Mouse (Mus musculus): Measurements from ENCODE around the gene Hoxb7. TPM values are rescaled to one million over a fixed set of nuclear protein-coding genes. Genes with fewer than 3 reads are reported as not detected.

The Hoxb7 gene
- polyA plus RNA-seq, 1 experiment from 2014 or later, result 3.7 TPM

DNA sequence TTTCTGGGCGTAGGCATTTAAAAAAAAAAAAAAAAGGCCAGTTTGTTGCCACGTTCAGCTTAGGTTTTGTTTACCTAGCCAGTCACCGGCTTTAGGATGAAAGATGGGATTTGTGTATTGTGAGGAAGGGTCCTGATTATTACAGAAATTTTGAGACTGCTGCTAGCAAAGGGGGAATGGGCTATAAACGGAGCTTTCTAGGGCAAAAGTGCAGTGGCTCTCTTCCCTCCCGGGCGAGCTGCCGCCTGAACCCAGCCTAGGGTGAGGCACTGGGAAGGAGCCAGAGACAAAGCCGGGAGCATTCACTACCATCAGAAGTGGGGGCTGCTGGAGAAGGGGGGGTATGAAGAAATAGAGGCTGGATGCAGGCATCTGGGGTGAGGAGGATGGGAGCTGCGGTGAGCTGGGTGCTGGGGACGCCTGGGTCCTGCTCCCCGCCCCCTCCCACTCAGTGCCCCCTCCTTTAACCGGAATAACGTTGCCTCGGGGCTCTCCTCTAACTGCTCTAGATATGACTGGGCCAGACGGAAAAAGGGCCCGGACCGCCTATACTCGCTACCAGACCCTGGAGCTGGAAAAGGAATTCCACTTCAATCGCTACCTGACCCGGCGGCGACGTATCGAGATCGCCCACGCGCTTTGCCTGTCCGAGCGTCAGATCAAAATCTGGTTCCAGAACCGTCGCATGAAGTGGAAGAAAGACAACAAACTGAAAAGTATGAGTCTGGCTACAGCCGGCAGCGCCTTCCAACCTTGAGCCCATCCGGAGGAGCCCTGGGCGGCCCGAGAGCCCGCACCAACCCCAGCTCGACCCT is 18.2 kb downstream of the Hoxb7 start:
- Histone ChIP-seq H3K4me3 (ENCODE audit: low read depth, low read length) (peak overlapping the region; percentile 28), H3K9ac (ENCODE audit: low read length) (no peak overlapping the region; the same call in 1 of the 2 replicates), H3K4me1 (ENCODE audit: control insufficient read depth, insufficient read depth, low read length) (peaks cover 22% of the 10 kb centered on the region), H3K9me3 (ENCODE audit: control insufficient read depth, low read length) (no peaks in the 10 kb centered on the region), H3K27me3 (ENCODE audit: control insufficient read depth, insufficient read depth, low read length) (peaks cover 96% of the 10 kb centered on the region), H3K4me2 (ENCODE audit: low read depth, severe bottlenecking) (peak overlapping the region; percentile 48), H3K27ac (replicated peaks; ENCODE audit: low read depth, low read length) (no peak overlapping the region), H3K36me3 (ENCODE audit: control insufficient read depth, insufficient read depth, low read length) (no peaks in the 10 kb centered on the region)
- ATAC-seq (ENCODE audit: insufficient number of reproducible peaks, low FRiP score, low TSS enrichment, low read depth), result no peak
- 1% methylated on average over 38 of the region's 38 CpGs for whole genome bisulfite sequencing
- no peak for DNase-seq (ENCODE audit: low spot score)

DNA sequence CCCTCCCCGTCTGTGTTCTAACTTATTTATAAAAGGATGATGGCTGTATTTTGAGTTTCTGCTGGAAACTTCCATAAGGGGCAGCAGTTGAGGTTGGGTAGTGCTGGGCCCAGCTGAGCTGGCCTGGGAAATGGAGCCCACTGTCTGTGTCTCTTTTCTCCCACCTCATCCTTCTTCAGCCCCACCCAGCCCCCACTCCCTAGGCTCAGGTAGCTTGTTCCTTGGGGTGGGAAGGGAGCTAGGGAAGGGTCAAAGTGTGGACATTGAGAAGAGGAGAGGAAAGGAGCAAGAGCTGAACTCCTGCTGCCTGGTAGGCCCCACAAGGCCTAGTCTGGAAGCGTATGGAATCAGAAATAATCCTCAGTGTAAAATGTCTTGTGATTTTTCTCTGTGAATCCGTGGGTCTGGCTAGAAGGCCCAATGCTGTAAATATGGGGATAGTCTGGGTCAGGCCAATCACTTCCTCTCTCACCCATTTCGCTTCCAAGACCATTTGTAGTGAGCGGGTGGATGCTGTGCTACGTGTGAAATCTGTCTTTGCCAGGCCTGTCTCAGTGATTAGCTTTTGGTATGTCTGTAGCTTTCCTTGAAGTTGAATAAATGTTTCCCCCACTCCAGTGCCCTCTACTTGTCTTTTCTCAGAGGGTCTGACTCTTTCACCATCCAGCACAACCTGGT is 19.2 kb downstream of the Hoxb7 start:
- peaks cover 93% of the 10 kb centered on the region for H3K27me3 ChIP-seq (ENCODE audit: control insufficient read depth, insufficient read depth, low read length)
- H3K4me3 ChIP-seq (ENCODE audit: low read depth, low read length), result no peak overlapping the region
- H3K9me3 ChIP-seq (ENCODE audit: control insufficient read depth, low read length), result no peaks in the 10 kb centered on the region
- ATAC-seq (ENCODE audit: insufficient number of reproducible peaks, low FRiP score, low TSS enrichment, low read depth) (no peak), DNase-seq (ENCODE audit: low spot score) (no peak)
- no peak overlapping the region for H3K4me2 ChIP-seq (ENCODE audit: low read depth, severe bottlenecking)
- H3K9ac ChIP-seq (ENCODE audit: low read length), result no peak overlapping the region
- peaks cover 21% of the 10 kb centered on the region for H3K4me1 ChIP-seq (ENCODE audit: control insufficient read depth, insufficient read depth, low read length)
- no peaks in the 10 kb centered on the region for H3K36me3 ChIP-seq (ENCODE audit: control insufficient read depth, insufficient read depth, low read length)
- H3K27ac ChIP-seq (replicated peaks; ENCODE audit: low read depth, low read length), result no peak overlapping the region
- 30% methylated on average over 6 of the region's 6 CpGs for WGBS

DNA sequence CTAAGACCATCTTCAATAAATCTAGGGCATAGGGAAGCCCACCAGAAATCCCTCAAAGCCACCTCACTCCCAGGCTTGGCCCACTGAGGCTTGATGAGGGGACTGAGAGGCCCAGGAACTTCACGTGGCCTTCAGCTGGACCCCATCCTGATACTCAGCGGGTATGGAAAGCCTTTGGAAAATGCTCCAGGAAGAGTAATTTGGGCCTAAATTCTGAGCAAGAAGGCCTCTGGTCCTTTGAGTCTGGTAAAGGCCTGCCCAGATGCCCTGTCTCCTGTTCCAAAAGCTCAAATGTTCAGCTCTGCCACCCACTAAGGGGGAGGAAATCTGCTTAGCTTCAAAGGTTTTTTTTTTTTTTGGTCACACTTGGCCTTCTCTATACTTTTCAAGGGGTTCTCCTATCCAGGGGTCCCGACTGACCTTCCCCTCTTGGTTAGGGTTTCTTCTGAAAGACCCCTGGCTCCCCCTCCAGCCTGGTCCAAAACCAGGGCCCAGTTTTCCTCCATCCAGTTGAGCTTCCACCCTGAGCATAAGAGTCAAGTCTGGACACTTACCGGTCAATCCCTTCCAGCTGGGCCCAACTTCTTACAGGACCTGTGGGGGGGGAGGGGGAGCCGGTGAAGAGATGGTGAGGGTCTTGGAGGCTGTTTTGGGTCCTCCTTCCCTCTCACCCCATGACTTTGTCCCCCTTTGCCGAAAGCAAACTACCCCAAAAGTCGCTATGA is 19.9 kb downstream of the Hoxb7 start:
- 6% methylated on average over 7 of the region's 7 CpGs for WGBS
- Histone ChIP-seq H3K4me3 (ENCODE audit: low read depth, low read length) (no peak overlapping the region), H3K27ac (replicated peaks; ENCODE audit: low read depth, low read length) (no peak overlapping the region), H3K4me1 (ENCODE audit: control insufficient read depth, insufficient read depth, low read length) (peaks cover 18% of the 10 kb centered on the region; the same call in 1 of the 2 replicates), H3K27me3 (ENCODE audit: control insufficient read depth, insufficient read depth, low read length) (peaks cover 92% of the 10 kb centered on the region), H3K9ac (ENCODE audit: low read length) (no peak overlapping the region), H3K9me3 (ENCODE audit: control insufficient read depth, low read length) (no peaks in the 10 kb centered on the region), H3K36me3 (ENCODE audit: control insufficient read depth, insufficient read depth, low read length) (no peaks in the 10 kb centered on the region), H3K4me2 (ENCODE audit: low read depth, severe bottlenecking) (peak overlapping the region; percentile 20; the same call in 1 of the 2 replicates)
- DNase-seq (ENCODE audit: low spot score) (no peak), ATAC-seq (ENCODE audit: insufficient number of reproducible peaks, low FRiP score, low TSS enrichment, low read depth) (no peak)

DNA sequence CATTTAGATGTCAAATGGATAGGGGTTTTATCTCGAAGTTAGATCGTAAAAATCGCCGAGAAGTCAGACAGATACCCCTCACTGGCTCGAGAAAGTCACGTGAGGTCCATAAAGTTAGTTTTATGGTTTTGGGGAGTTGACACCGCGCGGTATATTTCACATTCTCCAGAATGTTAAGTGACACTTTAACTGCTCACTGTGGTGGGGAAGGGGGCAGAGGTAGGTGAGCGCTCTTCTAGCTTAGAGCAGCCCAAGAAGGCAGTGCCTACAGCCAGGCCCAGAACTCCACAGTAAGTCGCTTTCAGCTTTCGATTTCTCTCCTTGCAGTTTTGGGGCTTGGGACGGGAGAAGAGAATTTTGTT is 20.5 kb downstream of the Hoxb7 start:
- no peaks in the 10 kb centered on the region for H3K36me3 ChIP-seq (ENCODE audit: control insufficient read depth, insufficient read depth, low read length)
- ATAC-seq (ENCODE audit: insufficient number of reproducible peaks, low FRiP score, low TSS enrichment, low read depth) (no peak; the same call in 1 of the 2 replicates), DNase-seq (ENCODE audit: low spot score) (no peak)
- peak overlapping the region; percentile 20; the same call in 1 of the 2 replicates for H3K4me2 ChIP-seq (ENCODE audit: low read depth, severe bottlenecking)
- WGBS, result 2% methylated on average over 13 of the region's 13 CpGs
- no peak overlapping the region for H3K9ac ChIP-seq (ENCODE audit: low read length)
- H3K27ac ChIP-seq (replicated peaks; ENCODE audit: low read depth, low read length), result no peak overlapping the region
- H3K27me3 ChIP-seq (ENCODE audit: control insufficient read depth, insufficient read depth, low read length), result peaks cover 92% of the 10 kb centered on the region
- peaks cover 22% of the 10 kb centered on the region for H3K4me1 ChIP-seq (ENCODE audit: control insufficient read depth, insufficient read depth, low read length)
- no peak overlapping the region; the same call in 1 of the 2 replicates for H3K4me3 ChIP-seq (ENCODE audit: low read depth, low read length)
- H3K9me3 ChIP-seq (ENCODE audit: control insufficient read depth, low read length), result no peaks in the 10 kb centered on the region

DNA sequence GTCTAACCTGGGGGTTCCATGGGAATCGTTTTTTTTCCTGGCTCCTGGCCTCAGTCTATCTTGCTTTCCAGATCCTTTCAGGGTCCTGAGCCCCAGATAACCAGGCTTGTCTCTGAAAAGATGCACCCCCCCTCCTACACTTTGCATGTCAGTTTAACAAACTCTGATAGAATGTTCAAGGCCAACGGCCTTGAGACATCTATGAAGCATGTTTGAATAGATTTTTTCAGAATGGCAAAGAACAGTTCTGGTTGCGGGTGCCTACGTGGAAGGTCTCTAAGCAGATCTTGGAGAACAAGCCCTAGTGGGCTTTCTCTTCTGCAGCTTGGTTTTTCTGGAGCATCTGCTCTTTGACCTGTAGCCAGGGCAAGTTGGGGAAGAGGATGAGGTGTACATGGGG is 22.3 kb downstream of the Hoxb7 start:
- no peak overlapping the region for H3K4me2 ChIP-seq (ENCODE audit: low read depth, severe bottlenecking)
- no peak overlapping the region for H3K4me3 ChIP-seq (ENCODE audit: low read depth, low read length)
- ATAC-seq (ENCODE audit: insufficient number of reproducible peaks, low FRiP score, low TSS enrichment, low read depth) (no peak), DNase-seq (ENCODE audit: low spot score) (no peak)
- no peaks in the 10 kb centered on the region for H3K9me3 ChIP-seq (ENCODE audit: control insufficient read depth, low read length)
- H3K36me3 ChIP-seq (ENCODE audit: control insufficient read depth, insufficient read depth, low read length), result no peaks in the 10 kb centered on the region
- H3K4me1 ChIP-seq (ENCODE audit: control insufficient read depth, insufficient read depth, low read length), result peaks cover 25% of the 10 kb centered on the region
- no peak overlapping the region for H3K27ac ChIP-seq (replicated peaks; ENCODE audit: low read depth, low read length)
- 9% methylated on average over 4 of the region's 4 CpGs for whole genome bisulfite sequencing
- no peak overlapping the region for H3K9ac ChIP-seq (ENCODE audit: low read length)
- H3K27me3 ChIP-seq (ENCODE audit: control insufficient read depth, insufficient read depth, low read length), result peaks cover 93% of the 10 kb centered on the region

DNA sequence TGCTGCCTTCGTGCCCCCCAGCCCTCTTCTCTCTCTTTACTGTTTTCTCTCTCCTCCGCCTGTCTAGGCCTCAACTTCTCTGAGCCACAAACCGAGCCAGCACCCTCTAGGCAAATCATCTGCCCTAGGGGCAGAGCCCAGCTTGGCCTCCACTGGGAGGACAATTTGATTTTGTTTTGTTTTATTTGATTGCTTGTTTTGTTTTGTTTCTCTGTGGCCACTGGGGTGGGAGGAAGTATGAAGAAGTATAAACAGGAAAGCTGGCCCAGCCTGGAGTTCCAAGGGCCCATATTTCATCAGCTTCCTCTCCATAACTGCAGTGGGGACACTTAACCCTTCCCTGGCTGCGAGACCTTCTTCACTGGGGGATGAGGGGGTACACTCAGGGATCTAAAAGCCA is 22.9 kb downstream of the Hoxb7 start:
- no peak overlapping the region for H3K4me3 ChIP-seq (ENCODE audit: low read depth, low read length)

DNA sequence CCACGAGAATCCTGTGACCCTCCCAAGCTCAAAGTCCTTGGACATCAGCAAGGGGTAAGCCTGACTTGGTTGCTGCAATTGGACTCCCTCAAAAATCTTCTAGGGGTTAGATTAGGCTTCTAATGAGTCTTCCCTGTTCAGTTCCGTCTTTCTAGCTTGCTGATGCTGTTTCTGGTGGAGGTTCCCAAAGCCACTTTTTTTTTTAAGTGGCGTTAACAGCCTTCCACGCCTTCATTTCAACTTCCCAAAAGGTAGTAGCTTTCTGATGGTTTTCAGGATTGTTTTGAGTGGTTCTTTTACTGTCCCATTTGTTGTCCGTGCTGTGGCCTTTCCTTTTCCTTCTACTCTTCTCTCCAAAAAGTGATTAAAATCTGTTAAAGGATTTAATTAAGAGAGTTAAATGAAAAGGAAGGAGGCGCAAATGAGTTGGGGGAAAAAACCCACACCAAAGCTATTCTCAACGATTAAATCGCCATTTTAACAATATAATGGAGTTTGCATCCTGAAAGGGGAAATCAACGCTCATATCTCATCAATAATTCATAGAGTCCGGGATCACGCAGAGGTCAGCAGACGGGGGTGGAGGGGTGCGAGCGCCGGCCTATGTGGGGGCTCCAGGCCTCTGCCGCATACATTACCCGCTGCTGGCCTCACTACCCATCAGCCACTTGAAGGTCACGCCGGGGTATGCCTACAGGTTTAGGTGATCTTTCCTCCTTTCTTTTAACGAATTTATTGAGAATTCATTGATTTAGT is 23.9 kb downstream of the Hoxb7 start:
- Histone ChIP-seq H3K36me3 (ENCODE audit: control insufficient read depth, insufficient read depth, low read length) (no peaks in the 10 kb centered on the region), H3K9me3 (ENCODE audit: control insufficient read depth, low read length) (no peaks in the 10 kb centered on the region), H3K9ac (ENCODE audit: low read length) (no peak overlapping the region), H3K4me3 (ENCODE audit: low read depth, low read length) (no peak overlapping the region), H3K4me1 (ENCODE audit: control insufficient read depth, insufficient read depth, low read length) (peaks cover 26% of the 10 kb centered on the region), H3K27ac (replicated peaks; ENCODE audit: low read depth, low read length) (no peak overlapping the region; the same call in 1 of the 2 replicates), H3K4me2 (ENCODE audit: low read depth, severe bottlenecking) (no peak overlapping the region; the same call in 1 of the 2 replicates), H3K27me3 (ENCODE audit: control insufficient read depth, insufficient read depth, low read length) (peaks cover 92% of the 10 kb centered on the region)
- ATAC-seq (ENCODE audit: insufficient number of reproducible peaks, low FRiP score, low TSS enrichment, low read depth) (no peak), DNase-seq (ENCODE audit: low spot score) (no peak)
- WGBS, result 4% methylated on average over 20 of the region's 20 CpGs

More for the DNA sequence above, 22.9 kb downstream of the Hoxb7 start:
- Histone ChIP-seq H3K36me3 (ENCODE audit: control insufficient read depth, insufficient read depth, low read length) (no peaks in the 10 kb centered on the region), H3K27me3 (ENCODE audit: control insufficient read depth, insufficient read depth, low read length) (peaks cover 93% of the 10 kb centered on the region), H3K9ac (ENCODE audit: low read length) (no peak overlapping the region), H3K27ac (replicated peaks; ENCODE audit: low read depth, low read length) (no peak overlapping the region), H3K4me1 (ENCODE audit: control insufficient read depth, insufficient read depth, low read length) (peaks cover 22% of the 10 kb centered on the region), H3K9me3 (ENCODE audit: control insufficient read depth, low read length) (no peaks in the 10 kb centered on the region), H3K4me2 (ENCODE audit: low read depth, severe bottlenecking) (no peak overlapping the region)
- ATAC-seq (ENCODE audit: insufficient number of reproducible peaks, low FRiP score, low TSS enrichment, low read depth) (no peak), DNase-seq (ENCODE audit: low spot score) (no peak)
- WGBS, result 12% methylated on average over 4 of the region's 4 CpGs

DNA sequence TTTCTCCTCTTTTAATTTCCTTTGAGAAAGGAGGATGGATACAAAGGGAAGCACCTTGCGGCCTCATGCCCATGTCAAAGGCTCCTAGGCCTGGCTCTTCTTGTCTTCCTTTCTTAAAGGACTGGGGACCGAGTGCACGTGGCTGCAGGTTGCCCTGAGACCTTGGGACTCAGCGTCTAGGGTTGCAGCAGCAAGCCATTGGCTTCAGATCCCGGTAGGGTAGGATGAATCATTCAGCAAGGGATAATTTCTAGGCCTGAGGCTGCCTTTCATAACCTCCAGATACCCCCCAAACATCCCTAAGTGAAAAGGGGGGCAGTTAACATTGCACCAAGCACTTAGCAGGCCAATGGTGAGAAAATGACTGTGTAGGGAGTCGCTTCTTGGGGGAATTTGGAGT is 24.7 kb downstream of the Hoxb7 start:
- Histone ChIP-seq H3K9ac (ENCODE audit: low read length) (no peak overlapping the region), H3K9me3 (ENCODE audit: control insufficient read depth, low read length) (no peaks in the 10 kb centered on the region), H3K27ac (replicated peaks; ENCODE audit: low read depth, low read length) (no peak overlapping the region), H3K4me1 (ENCODE audit: control insufficient read depth, insufficient read depth, low read length) (peaks cover 26% of the 10 kb centered on the region), H3K36me3 (ENCODE audit: control insufficient read depth, insufficient read depth, low read length) (no peaks in the 10 kb centered on the region), H3K27me3 (ENCODE audit: control insufficient read depth, insufficient read depth, low read length) (peaks cover 92% of the 10 kb centered on the region), H3K4me2 (ENCODE audit: low read depth, severe bottlenecking) (peak overlapping the region; percentile 36), H3K4me3 (ENCODE audit: low read depth, low read length) (peak overlapping the region; percentile 6; the same call in 1 of the 2 replicates)
- no peak for ATAC-seq (ENCODE audit: insufficient number of reproducible peaks, low FRiP score, low TSS enrichment, low read depth)
- 6% methylated on average over 6 of the region's 6 CpGs for WGBS
- DNase-seq (ENCODE audit: low spot score), result no peak
